Mouse (Mus musculus): ENCODE data around the gene Syn3.

DNA sequence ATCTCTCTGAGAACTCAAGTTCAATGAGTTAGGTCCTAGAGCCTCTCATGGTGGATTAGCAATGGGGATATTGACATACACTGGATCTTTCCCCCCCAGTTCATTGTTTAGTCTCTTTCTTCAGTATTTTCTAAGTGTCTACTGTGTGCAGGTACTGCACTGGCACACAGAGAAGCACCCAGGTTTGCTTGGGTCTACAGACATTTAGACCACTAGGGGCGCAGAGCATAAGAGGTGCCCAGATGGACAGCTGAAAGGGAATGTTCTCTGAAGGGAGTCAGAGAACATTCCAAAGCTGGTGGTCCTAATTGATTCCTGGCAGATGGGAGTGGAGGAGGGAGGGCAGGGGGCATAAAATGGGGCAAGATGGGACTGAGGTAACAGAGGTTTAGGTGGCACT, 204.8 kb downstream of the Syn3 start:
- TF ChIP-seq EP300 (IDR thresholded peaks at IDR 0.05; ENCODE audit: insufficient read depth, low read depth, low read length) (no peak), POLR2A (IDR thresholded peaks at IDR 0.05; ENCODE audit: insufficient read depth, low read length) (no peak), CTCF (IDR thresholded peaks at IDR 0.05; ENCODE audit: low read depth, low read length) (no peak)

Data from ES-Bruce4 (cell line).